Mouse (Mus musculus) cerebellum, postnatal 10 days (tissue): ENCODE measurements at regions not wholly inside any gene's neighbourhood (a gene's known extent, or its start where the extent isn't known, plus 50 kb on each side); places are given as distances from the start of the nearest gene placed in this dataset.
"Not testable (repeated sequence)": the region's sequence is repeated elsewhere in the genome, so short reads cannot be mapped to it uniquely, and the experiment has no call there.

Experiments
- DNase-seq, 2 experiments: peaks; one replicate each; pipeline ENCODE4 v3.0.0; 2021; ENCODE audit warnings: mixed read lengths in 2 of 2

GRCm38 (mm10) chr1:194435060-194435459 lies 183.0 kb upstream of the Plxna2 start:
- DNase-seq = no peak

GRCm38 (mm10) chr1:194428586-194428985 lies 189.4 kb upstream of the Plxna2 start:
- no peak for DNase-seq

GRCm38 (mm10) chr1:194426293-194426692 lies 191.7 kb upstream of the Plxna2 start:
- DNase-seq = no peak

- no peak for DNase-seq
Measured at GRCm38 (mm10) chr1:194424201-194424600, 193.8 kb upstream of the Plxna2 start.

GRCm38 (mm10) chr1:194412193-194412592 lies 205.8 kb upstream of the Plxna2 start:
- DNase-seq = no peak

- DNase-seq = no peak
Measured at GRCm38 (mm10) chr1:194411788-194412187, 206.2 kb upstream of the Plxna2 start.

- no peak for DNase-seq
Measured at GRCm38 (mm10) chr1:194399281-194399680, 218.7 kb upstream of the Plxna2 start.

- no peak for DNase-seq
Measured at GRCm38 (mm10) chr1:194396754-194397460, 221.1 kb upstream of the Plxna2 start.

GRCm38 (mm10) chr1:194393720-194394119 lies 224.3 kb upstream of the Plxna2 start:
- no peak for DNase-seq

- DNase-seq = no peak
Measured at GRCm38 (mm10) chr1:194390202-194390601, 227.8 kb upstream of the Plxna2 start.

- no peak for DNase-seq
Measured at GRCm38 (mm10) chr1:194378135-194378534, 239.9 kb upstream of the Plxna2 start.

- DNase-seq = not testable (repeated sequence)
Measured at GRCm38 (mm10) chr1:194373511-194373910, 244.5 kb upstream of the Plxna2 start.

- no peak for DNase-seq
Measured at GRCm38 (mm10) chr1:194363917-194364316, 254.1 kb upstream of the Plxna2 start.

GRCm38 (mm10) chr1:194363129-194363768 lies 254.8 kb upstream of the Plxna2 start:
- peak; percentile 67 to 75 for DNase-seq

GRCm38 (mm10) chr1:194362298-194362697 lies 255.7 kb upstream of the Plxna2 start:
- DNase-seq = no peak

- DNase-seq = no peak
Measured at GRCm38 (mm10) chr1:194361316-194361715, 256.7 kb upstream of the Plxna2 start.

- no peak for DNase-seq
Measured at GRCm38 (mm10) chr1:194354332-194355120, 263.5 kb upstream of the Plxna2 start.

- DNase-seq = no peak
Measured at GRCm38 (mm10) chr1:194345304-194346033, 272.5 kb upstream of the Plxna2 start.

- DNase-seq = no peak
Measured at GRCm38 (mm10) chr1:194342568-194342967, 275.4 kb upstream of the Plxna2 start.

- DNase-seq = no peak
Measured at GRCm38 (mm10) chr1:194341758-194342157, 276.3 kb upstream of the Plxna2 start.

- peak; percentile 82 to 83 for DNase-seq
Measured at GRCm38 (mm10) chr1:194334752-194335719, 283.0 kb upstream of the Plxna2 start.

- no peak for DNase-seq
Measured at GRCm38 (mm10) chr1:194332639-194333038, 285.4 kb upstream of the Plxna2 start.
